Mouse (Mus musculus) limb, embryonic 13.5 days (tissue): ENCODE measurements around the gene Hnrnpm. TPM values are rescaled to one million over a fixed set of nuclear protein-coding genes. Genes with fewer than 3 reads are reported as not detected.
A peak's percentile ranks its signal among the peaks of the same experiment; 100 is the strongest.

Experiments
- ATAC-seq: fragments of 200-750 bp; cut with Nextera tagmentation; 2 replicates; pipeline ENCODE4 v1.8.0; 2017; ENCODE audit warnings: low read depth, moderate number of reproducible peaks, moderate TSS enrichment; ENCODE audit not compliant: low FRiP score
- H3K27ac ChIP-seq: fragments of 300-500 bp; sonication (generic); 2 replicates; pipeline ENCODE4 v1.5.1; 2015; ENCODE audit warnings: inconsistent platforms, mild to moderate bottlenecking, moderate library complexity
- H3K27me3 ChIP-seq: fragments of 300-500 bp; sonication (generic); 2 replicates; pipeline ENCODE4 v1.6.1; 2015; ENCODE audit warnings: mild to moderate bottlenecking, inconsistent platforms
- H3K36me3 ChIP-seq: fragments of 300-500 bp; sonication (generic); 2 replicates; pipeline ENCODE4 v1.6.1; 2015; ENCODE audit warnings: inconsistent platforms, mild to moderate bottlenecking, moderate library complexity
- H3K4me1 ChIP-seq: fragments of 300-500 bp; sonication (generic); 2 replicates; pipeline ENCODE4 v1.6.1; 2015; ENCODE audit warnings: inconsistent platforms
- H3K4me2 ChIP-seq: fragments of 300-500 bp; sonication (generic); replicated peaks from 2 replicates; pipeline ENCODE4 v1.6.1; 2015; ENCODE audit warnings: inconsistent platforms, mild to moderate bottlenecking, moderate library complexity
- H3K4me3 ChIP-seq: fragments of 300-500 bp; sonication (generic); 2 replicates; pipeline ENCODE4 v1.5.1; 2015; ENCODE audit warnings: moderate library complexity, mild to moderate bottlenecking, inconsistent platforms
- H3K9ac ChIP-seq: fragments of 300-500 bp; sonication (generic); 2 replicates; pipeline ENCODE4 v1.6.1; 2015; ENCODE audit warnings: mild to moderate bottlenecking, inconsistent platforms
- H3K9me3 ChIP-seq: fragments of 300-500 bp; sonication (generic); 2 replicates; pipeline ENCODE4 v1.6.1; 2016; ENCODE audit warnings: inconsistent platforms
- WGBS: fragments of 180-500 bp; shearing (Covaris S2); methylation state at CpG from one replicate; pipeline ENCODE4 v1.1.7; 2015; 5-methylcytosine and 5-hydroxymethylcytosine counted together
- polyA plus RNA-seq: library from polyadenylated mRNA; unstranded; fragments of >200 nt; fragmentation: Nextera tagmentation; extraction: Ambion mirVana; gene quantifications from 2 replicates; pipeline ENCODE4 v1.2.1, GENCODE M21; 2015

Gene Hnrnpm
- polyA plus RNA-seq, 1 experiment from 2014 or later = 395 TPM

- 98% methylated on average over 34 of the region's 34 CpGs for WGBS
- Histone ChIP-seq H3K9ac (no peak overlapping the region), H3K4me1 (no peaks in the 10 kb centered on the region), H3K4me3 (no peak overlapping the region), H3K4me2 (no peak overlapping the region), H3K36me3 (peaks cover 96% of the 10 kb centered on the region), H3K27me3 (no peaks in the 10 kb centered on the region), H3K27ac (no peak overlapping the region), H3K9me3 (no peaks in the 10 kb centered on the region)
- ATAC-seq = no peak
These were observed 36.7 kb downstream of the Hnrnpm start for GRCm38 (mm10) chr17:33649781-33650475.

GRCm38 (mm10) chr17:33645073-33645472 is 41.6 kb downstream of the Hnrnpm start:
- Histone ChIP-seq H3K27ac (no peak overlapping the region), H3K27me3 (no peaks in the 10 kb centered on the region), H3K9me3 (no peaks in the 10 kb centered on the region), H3K9ac (no peak overlapping the region), H3K4me1 (no peaks in the 10 kb centered on the region), H3K36me3 (peaks cover 84% of the 10 kb centered on the region), H3K4me2 (no peak overlapping the region), H3K4me3 (no peak overlapping the region)
- ATAC-seq = no peak
- WGBS = 95% methylated on average over 8 of the region's 8 CpGs

GRCm38 (mm10) chr17:33644068-33644467 is 42.6 kb downstream of the Hnrnpm start:
- Histone ChIP-seq H3K27me3 (no peaks in the 10 kb centered on the region), H3K4me3 (no peak overlapping the region), H3K36me3 (peaks cover 76% of the 10 kb centered on the region), H3K4me2 (no peak overlapping the region), H3K4me1 (no peaks in the 10 kb centered on the region), H3K9me3 (no peaks in the 10 kb centered on the region), H3K27ac (no peak overlapping the region), H3K9ac (no peak overlapping the region)
- WGBS = 94% methylated on average over 4 of the region's 4 CpGs
- ATAC-seq = no peak

GRCm38 (mm10) chr17:33639743-33640142 is 46.9 kb downstream of the Hnrnpm start:
- Histone ChIP-seq H3K4me1 (no peaks in the 10 kb centered on the region), H3K27ac (no peak overlapping the region), H3K4me2 (no peak overlapping the region), H3K4me3 (no peak overlapping the region), H3K9ac (no peak overlapping the region), H3K9me3 (no peaks in the 10 kb centered on the region), H3K36me3 (peaks cover 53% of the 10 kb centered on the region), H3K27me3 (no peaks in the 10 kb centered on the region)
- no peak for ATAC-seq
- 77% methylated on average over 6 of the region's 6 CpGs for WGBS

- Histone ChIP-seq H3K36me3 (peaks cover 46% of the 10 kb centered on the region), H3K4me1 (no peaks in the 10 kb centered on the region), H3K4me2 (no peak within 1 kb of the TSS), H3K4me3 (no peak within 1 kb of the TSS), H3K9me3 (no peaks in the 10 kb centered on the region), H3K27ac (no peak within 1 kb of the TSS), H3K27me3 (no peaks in the 10 kb centered on the region), H3K9ac (no peak within 1 kb of the TSS)
- no peak for ATAC-seq
- 90% methylated on average over 4 of the region's 4 CpGs for WGBS
These were observed 49.0 kb downstream of the Hnrnpm start, which contains the start of gene Pram1 for GRCm38 (mm10) chr17:33637516-33638276. TSS of gene Pram1 (plus strand) at chr17:33638056.

- ATAC-seq = no peak
- H3K4me3 ChIP-seq = no peak overlapping the region
- no peak overlapping the region for H3K27ac ChIP-seq
- H3K4me1 ChIP-seq = no peaks in the 10 kb centered on the region
- H3K9me3 ChIP-seq = no peaks in the 10 kb centered on the region
- peaks cover 48% of the 10 kb centered on the region for H3K36me3 ChIP-seq
- no peak overlapping the region for H3K9ac ChIP-seq
- no peaks in the 10 kb centered on the region for H3K27me3 ChIP-seq
- H3K4me2 ChIP-seq = no peak overlapping the region
- 84% methylated on average over 2 of the region's 2 CpGs for WGBS
These were observed 49.6 kb downstream of the Hnrnpm start for GRCm38 (mm10) chr17:33637038-33637437.

GRCm38 (mm10) chr17:33631796-33632195 is 54.9 kb downstream of the Hnrnpm start:
- Histone ChIP-seq H3K4me1 (peaks cover 19% of the 10 kb centered on the region), H3K27ac (no peak overlapping the region), H3K27me3 (no peaks in the 10 kb centered on the region), H3K9me3 (no peaks in the 10 kb centered on the region), H3K4me2 (no peak overlapping the region), H3K36me3 (peaks cover 41% of the 10 kb centered on the region), H3K9ac (no peak overlapping the region), H3K4me3 (no peak overlapping the region)
- ATAC-seq = no peak
- WGBS = 86% methylated on average over 5 of the region's 5 CpGs

- WGBS = 96% methylated on average over 9 of the region's 9 CpGs
- Histone ChIP-seq H3K4me2 (no peak overlapping the region), H3K4me3 (no peak overlapping the region), H3K36me3 (peaks cover 38% of the 10 kb centered on the region), H3K4me1 (peaks cover 19% of the 10 kb centered on the region), H3K27me3 (no peaks in the 10 kb centered on the region), H3K27ac (no peak overlapping the region), H3K9me3 (no peaks in the 10 kb centered on the region), H3K9ac (0 out of 2 replicates have a peak overlapping the region, but pooled peaks have one; percentile 19)
- no peak for ATAC-seq
These were observed 55.4 kb downstream of the Hnrnpm start for GRCm38 (mm10) chr17:33631236-33631635.

- Histone ChIP-seq H3K9me3 (no peaks in the 10 kb centered on the region), H3K36me3 (peaks cover 38% of the 10 kb centered on the region), H3K27me3 (no peaks in the 10 kb centered on the region), H3K4me3 (no peak overlapping the region), H3K4me2 (peak overlapping the region; percentile 75), H3K9ac (peak overlapping the region; percentile 13; the same call in 1 of the 2 replicates), H3K4me1 (peaks cover 19% of the 10 kb centered on the region), H3K27ac (no peak overlapping the region)
- no peak for ATAC-seq
- WGBS = 76% methylated on average over 13 of the region's 13 CpGs
These were observed 56.3 kb downstream of the Hnrnpm start for GRCm38 (mm10) chr17:33630171-33630895.

- no peak; the same call in 1 of the 2 replicates for ATAC-seq
- H3K4me3 ChIP-seq = peak overlapping the region; percentile 67
- 69% methylated on average over 12 of the region's 12 CpGs for WGBS
- H3K36me3 ChIP-seq = peaks cover 38% of the 10 kb centered on the region
- no peaks in the 10 kb centered on the region for H3K27me3 ChIP-seq
- H3K4me1 ChIP-seq = peaks cover 19% of the 10 kb centered on the region
- peak overlapping the region; percentile 98 for H3K27ac ChIP-seq
- H3K4me2 ChIP-seq = peak overlapping the region; percentile 75
- peak overlapping the region; percentile 84 for H3K9ac ChIP-seq
- no peaks in the 10 kb centered on the region for H3K9me3 ChIP-seq
These were observed 57.1 kb downstream of the Hnrnpm start for GRCm38 (mm10) chr17:33629487-33630125.

- 3% methylated on average over 35 of the region's 35 CpGs for WGBS
- H3K36me3 ChIP-seq = peaks cover 32% of the 10 kb centered on the region
- peak within 1 kb of the TSS; percentile 75 for H3K4me2 ChIP-seq
- H3K4me1 ChIP-seq = peaks cover 19% of the 10 kb centered on the region
- ATAC-seq = peak; percentile 97
- H3K9ac ChIP-seq = peak within 1 kb of the TSS; percentile 84
- no peaks in the 10 kb centered on the region for H3K9me3 ChIP-seq
- peak within 1 kb of the TSS; percentile 67 for H3K4me3 ChIP-seq
- peak within 1 kb of the TSS; percentile 98 for H3K27ac ChIP-seq
- H3K27me3 ChIP-seq = no peaks in the 10 kb centered on the region
These were observed 57.8 kb downstream of the Hnrnpm start, which contains the start of gene Zfp414 for GRCm38 (mm10) chr17:33628621-33629486. TSS of gene Zfp414 (plus strand) at chr17:33629090.
